Mouse (Mus musculus) 3134 (cell line): ENCODE data around the gene Sorcs1.

Experiments
- DNase-seq: peaks from one replicate; pipeline ENCODE4 v3.0.0-alpha.2; 2011; ENCODE audit warnings: low spot score; ENCODE audit not compliant: insufficient read length; ENCODE audit errors: extremely low read depth

The Sorcs1 gene

DNA sequence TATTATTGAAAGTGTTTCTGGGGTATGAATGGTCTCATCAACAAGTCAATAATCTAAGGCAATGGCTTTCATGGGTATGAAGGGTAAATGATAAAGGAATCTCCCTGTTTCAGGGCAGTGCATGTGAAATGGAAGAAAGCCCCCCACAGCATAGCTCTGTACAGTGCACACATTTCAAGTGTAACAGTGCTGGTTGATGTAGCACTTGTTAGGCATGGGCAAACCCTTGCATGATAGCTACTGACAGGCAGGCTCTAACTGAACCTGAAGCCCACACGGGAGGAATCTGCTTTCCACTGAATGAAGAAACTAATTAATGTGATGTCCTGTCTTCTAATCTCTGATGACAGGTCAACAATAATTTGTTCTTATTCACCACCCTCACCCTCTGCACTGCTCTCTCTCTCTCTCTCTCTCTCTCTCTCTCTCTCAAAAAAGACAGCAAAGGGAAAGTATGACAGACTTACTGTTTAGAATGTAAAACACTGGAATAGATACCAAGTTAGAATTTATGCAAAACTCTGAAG lies 108.7 kb downstream of the Sorcs1 start:
- no peak for DNase-seq

DNA sequence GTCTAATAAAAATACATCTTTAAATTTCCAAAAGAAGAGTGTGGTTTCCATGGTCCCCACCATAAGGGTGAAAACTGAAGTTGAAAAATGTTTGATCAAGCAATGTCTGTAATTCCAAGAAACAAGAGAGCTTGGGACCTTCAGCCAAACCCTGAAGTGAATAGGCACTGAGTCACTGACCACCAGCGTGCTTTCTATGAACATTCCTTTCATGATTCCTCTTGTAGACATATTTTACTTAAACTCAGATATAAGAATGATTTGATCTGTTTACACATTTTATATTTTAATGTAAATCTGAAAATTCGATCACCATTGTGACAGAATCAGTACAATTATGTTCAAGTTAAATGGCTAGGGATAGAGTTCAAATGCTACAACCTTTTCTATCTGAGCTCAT lies 112.1 kb downstream of the Sorcs1 start:
- no peak for DNase-seq

DNA sequence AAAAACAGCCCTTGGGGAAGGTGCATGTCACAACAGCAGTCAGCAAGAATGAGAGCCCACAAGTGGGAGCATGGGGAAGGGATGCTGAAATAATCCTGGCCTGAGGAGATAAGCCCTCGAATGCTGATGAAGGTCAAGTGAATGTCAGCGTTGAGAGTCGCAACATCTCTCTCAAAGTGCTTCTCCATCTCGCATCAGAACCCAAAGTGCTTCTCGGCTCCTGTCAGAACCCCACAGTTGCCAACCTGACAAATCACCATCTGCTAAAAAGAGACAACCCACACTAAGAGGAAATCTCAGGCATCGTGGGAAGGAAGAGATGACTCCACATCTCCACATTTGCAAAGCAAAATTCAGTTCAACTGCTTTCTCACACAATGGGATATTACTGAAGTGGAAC lies 119.7 kb downstream of the Sorcs1 start:
- DNase-seq = no peak

DNA sequence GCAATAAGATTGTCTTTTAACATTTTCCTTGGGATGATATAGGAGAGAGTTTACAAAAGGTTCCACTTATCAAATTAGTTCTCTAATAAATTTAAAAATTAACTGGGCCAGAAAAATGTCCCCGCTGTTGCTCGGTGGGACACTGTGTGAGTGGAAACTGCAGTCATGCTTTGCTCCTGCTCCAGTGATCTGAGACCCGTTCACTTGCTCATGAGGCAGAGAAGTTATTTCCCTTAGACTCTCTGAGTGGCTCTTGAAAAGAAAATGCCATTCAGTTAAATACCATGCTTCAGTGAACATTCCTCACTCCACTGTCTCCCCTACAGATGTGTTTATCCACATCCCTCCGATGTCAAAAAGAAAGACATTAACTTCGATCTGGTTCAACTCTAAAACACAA lies 144.4 kb downstream of the Sorcs1 start:
- no peak for DNase-seq

DNA sequence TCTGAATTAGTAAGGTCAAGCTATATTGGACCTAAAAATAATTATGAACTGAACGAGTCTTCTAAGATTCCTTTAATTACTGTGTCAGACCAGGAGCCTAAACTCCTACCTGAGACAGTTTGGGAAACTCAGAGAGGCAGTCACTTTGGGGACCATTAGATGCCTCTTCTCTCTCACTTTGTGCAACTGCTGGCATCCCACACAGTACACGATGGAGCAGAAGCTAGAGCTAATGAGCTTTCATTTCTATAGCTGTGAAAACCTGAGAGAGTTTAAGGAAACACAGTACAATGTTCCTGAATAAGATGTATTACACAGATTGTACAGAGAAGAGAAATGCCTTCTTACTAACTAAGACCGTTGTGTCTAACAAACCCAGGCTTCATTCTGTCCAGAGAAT lies 150.6 kb downstream of the Sorcs1 start:
- no peak for DNase-seq

DNA sequence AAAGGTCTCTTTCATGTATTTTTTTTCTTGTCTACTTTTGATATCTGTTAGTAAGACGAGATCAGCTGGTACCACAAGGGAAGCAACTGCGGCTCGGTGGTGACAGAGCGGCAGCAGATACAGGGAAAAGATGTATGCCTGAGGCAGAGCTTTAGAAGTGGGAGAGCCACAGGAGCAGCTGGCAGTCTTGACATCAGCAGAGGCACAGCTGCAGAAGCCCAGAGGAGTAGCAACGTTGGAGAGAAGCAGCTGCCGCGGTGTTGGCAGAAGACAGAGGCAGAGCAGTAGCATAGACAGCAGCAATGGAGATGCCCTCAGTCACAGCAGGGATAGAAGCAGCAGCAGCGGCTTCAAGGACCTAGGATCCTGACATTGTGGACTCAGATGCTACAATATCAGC lies 152.4 kb downstream of the Sorcs1 start:
- no peak for DNase-seq

DNA sequence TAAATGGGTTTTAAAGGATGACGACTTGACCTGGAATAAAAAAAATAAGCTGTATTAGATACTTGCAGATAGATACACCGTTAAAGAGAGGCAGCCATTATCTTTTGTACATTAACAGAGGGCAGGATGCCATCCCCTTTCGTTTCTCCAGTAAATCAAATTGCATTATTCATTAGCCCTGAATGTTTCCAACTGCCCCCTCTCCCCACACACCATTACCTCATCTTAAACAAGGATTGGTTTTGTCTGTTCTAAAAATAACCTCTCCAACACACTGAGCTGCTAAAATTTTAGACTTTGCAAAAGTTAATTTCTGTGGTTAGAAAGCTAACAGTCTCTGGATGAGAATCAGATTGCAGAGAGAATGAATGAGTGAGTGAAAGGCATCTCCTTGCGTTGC lies 156.5 kb downstream of the Sorcs1 start:
- no peak for DNase-seq

DNA sequence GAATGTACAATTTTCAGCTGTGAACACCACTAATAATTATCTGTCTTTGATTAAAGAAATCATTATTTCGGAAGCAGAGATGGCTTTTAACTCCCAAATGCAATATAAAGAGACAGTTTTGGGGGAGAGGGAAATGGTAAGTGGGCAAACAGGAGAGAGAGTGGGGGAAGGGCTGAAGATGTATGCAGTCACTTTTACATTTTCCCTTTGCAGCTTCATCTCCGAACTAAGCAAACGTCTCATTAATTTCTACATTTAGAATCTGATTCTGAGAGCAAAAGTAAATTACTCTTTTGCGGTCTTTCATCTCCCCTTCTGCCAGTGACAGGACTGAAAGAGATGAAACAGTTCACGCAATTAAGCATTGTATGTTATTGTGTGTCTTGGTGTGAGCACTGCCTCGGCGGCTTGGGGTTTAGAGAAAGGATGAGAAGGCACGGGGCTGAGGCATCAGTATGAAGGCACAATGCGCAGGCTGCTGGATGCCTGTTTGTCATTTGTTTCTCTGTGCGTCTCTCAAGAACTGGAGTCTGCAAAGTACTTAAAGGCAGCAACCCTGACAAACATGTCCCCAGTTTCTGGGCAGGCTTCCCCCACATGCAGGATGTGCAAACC lies 163.3 kb downstream of the Sorcs1 start:
- DNase-seq = no peak

DNA sequence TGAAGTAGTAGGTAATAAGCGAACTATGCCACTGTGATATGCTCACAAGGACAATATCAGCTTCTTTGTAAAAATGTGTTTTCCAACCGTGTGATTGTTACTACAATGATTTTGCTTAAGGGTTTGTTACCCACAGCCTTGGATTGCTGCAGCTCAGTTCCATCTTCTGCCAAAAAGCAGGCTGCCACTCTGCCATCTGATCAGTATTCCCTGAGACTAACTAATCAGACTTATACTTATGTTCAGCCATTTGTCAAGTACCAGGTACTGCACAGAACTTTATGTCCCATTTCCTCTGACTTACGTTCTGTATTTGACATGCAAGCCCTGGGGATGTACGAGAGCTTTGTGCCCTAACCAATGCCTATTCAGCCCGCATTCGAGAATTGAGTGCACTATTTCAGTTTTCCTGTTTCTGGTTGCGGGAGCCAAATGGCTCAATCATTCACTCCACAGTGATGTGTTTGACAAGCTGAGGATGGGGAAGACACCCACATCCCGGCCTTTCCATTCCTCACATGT lies 164.1 kb downstream of the Sorcs1 start:
- DNase-seq = no peak

DNA sequence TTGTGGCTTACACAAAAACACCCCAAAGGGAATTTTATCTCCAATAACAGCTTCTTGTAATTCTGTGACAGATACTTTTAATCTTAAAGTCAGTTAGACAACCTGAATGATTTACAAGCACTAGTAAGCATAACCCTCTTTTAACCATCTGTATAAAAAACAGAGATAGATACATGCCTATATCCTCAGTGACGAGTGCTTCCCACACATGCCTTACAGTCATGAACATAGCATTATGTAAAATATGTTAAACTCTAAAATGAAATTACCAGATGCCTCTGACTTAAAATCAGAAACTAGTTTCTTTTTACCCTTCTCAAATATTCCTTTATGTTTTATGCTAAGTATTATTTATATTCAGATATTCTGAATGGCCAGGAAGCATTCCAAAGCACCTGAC lies 175.6 kb downstream of the Sorcs1 start:
- no peak for DNase-seq

DNA sequence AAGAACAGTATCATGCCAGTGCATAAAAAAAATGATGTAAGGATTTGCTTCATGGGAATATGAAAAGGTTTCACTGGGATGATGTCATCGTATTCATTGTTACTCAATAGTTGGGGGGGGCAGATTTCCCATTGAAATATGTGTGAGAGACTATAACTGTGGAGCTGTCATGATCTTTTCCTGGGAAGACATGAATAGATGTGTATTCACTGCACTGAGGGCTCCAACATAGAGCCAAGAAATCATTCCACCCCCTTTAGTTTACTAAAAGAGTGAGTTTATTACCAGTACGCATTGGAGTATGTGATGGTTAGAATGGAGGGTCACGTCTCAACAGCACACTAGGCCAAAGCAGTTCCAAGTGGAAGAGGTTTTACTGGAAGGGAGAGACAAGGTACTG lies 187.3 kb downstream of the Sorcs1 start:
- no peak for DNase-seq

DNA sequence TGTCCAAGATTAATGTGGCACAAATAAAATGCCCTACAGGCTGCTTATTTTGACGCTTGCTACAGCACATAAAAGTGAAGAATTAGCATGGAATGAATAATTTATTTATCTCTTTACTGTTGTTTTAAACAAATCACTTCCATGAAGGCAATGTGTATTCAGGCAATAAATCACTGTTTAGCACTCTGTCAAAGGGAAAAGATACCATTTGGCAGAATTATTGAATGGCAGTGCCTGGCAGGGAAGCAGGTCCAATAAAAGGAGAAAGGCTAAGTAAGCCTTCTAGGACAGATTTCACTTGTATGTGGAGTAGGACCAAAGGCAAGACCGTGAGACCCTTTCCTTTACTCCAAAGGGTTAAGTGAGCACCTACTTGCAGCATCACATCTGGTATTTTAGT lies 187.7 kb downstream of the Sorcs1 start:
- no peak for DNase-seq

DNA sequence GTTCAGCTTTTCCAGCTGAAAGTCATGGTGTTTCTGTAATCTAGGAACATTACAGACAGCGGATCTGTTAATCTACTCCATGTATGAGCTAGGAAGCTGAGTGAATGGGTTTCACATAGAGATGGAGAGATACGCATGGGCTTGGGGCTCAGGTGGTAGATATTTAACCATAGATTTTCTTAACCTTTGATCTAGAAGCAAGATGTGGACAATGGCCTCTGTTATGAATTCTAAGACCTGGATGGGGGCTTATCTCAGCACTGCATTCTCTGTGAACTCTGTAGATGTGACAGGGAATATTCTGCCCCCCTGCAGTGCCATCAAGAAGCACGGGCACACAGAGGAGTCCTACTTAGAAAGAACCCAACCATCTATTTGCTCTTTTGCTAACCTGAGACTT lies 188.7 kb downstream of the Sorcs1 start:
- DNase-seq = no peak

DNA sequence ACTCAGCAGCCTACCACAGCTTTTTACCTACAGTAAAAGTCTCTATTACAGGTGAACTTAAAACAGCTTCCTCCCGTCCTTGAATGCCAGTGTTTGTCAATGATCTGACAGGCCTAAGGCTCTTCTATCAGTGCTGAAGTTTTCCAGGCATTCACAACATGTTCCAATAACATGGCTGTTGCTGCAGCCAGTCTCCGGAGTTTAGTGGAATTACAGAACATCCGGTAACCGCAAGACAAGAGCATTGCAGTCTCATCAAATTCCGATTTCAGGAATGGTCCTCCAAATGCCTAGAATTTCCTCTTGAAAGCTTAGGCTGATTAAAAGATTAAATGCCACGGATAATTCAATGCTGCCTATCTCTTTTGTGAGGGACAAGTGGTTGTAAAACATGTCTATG lies 190.0 kb downstream of the Sorcs1 start:
- no peak for DNase-seq

DNA sequence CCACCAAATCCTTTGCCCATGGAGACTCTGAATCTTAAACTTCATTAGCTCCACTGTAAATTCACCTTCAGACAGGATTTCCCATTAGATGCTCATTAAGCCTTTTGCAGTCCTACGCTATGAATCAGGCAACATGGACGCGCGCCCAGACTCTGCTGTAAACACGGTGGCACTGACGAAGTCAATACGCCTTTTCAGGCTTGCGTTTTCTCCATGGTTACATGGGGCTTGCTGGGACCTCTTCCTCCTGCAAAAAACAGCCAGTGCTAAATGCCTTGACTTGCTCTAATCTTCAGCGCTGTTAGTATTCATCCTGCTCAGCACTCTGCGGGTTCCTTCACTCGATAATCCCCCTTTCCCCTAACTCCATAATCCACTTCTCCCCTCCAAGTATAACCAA lies 190.7 kb downstream of the Sorcs1 start:
- no peak for DNase-seq

DNA sequence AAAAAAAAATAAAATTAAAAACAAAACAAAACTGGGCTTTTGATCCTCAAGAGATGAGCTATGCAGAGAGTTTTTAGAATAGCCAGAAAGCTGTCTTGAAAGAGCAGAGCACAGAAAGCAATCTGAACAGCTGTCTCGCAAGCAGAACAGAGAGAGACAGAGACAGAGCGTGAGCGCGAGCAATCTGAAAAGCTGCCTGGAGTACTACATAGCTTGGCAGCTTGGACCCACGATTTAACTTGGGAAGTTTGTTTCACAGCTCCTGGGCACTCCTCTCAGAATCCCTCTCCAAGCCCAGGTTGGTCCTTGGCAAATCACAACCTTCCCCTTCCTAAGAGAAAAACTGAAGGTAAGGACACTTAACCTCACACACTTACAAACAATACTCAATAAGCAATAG lies 192.1 kb downstream of the Sorcs1 start:
- no peak for DNase-seq

DNA sequence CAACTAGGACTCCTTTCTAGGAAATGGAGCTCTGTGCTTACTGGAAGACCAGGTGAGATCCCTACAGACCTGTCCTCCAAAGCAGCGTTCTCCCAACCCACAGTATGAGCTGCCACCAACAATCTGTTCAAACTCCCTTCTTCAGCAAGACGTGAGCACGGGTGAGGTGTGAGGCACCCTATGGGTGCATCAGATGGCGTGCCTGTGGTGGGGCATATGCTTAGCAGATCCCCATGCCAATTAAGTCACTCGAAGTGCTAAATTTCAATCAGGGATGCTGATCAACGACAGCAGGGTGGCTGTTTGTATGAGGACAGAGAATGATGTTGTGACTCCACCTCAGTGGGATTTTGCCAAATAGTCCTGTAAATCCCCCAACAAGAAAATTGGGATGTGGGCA lies 201.7 kb downstream of the Sorcs1 start:
- no peak for DNase-seq

DNA sequence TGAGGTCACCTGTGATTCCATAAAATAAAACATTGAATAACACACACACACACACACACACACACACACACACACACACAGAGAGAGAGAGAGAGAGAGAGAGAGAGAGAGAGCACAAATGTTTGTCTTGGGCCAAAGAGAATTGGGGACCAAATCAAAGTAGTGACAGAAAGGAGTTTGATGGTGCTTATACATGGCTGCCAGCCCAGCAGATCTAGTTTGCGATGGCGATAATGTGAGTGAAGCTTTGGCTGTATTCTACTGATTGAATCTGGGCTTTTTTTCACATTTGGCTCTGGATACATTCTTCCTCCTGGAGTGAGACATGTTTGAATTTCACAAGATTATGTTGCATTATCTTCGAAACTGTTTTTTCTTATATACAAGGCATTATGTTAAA lies 209.9 kb downstream of the Sorcs1 start:
- DNase-seq = no peak

DNA sequence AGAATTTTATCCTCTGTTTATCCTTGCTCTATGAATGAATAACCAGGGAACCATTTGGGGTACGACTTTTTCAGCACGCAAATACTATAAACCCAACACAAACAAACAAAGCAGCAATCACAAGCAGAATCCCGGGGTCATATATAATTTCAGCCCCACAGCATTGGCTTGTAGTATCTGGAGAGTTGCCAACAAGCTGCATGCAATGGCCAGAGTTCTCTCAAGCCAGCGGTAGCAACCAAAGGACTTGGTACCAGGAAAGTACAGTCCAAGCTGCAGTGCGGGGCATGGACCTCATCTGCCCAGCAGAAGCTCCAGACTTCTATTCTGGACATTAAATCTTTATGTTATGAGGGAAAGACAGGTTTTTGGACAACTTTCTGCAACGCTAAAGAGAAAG lies 213.6 kb downstream of the Sorcs1 start:
- no peak for DNase-seq

DNA sequence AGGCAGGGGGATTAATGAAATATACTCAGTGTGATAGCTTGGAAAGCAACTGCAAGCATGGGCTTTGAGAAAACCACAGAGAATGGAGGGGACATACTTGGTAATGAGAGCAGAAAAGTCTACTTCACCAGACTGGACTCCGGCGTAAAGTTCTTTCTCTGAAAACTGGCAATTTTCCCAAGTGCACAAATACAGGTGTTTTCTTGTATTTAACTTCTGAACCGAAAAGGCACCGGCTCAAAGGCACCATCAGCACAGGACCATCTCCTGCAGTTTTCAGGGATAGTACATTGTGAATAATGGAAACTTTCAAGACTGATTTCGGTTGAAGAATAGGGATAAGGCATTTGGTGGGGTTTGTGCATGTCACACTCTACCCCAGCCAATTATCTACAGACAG lies 219.9 kb downstream of the Sorcs1 start:
- DNase-seq = no peak

DNA sequence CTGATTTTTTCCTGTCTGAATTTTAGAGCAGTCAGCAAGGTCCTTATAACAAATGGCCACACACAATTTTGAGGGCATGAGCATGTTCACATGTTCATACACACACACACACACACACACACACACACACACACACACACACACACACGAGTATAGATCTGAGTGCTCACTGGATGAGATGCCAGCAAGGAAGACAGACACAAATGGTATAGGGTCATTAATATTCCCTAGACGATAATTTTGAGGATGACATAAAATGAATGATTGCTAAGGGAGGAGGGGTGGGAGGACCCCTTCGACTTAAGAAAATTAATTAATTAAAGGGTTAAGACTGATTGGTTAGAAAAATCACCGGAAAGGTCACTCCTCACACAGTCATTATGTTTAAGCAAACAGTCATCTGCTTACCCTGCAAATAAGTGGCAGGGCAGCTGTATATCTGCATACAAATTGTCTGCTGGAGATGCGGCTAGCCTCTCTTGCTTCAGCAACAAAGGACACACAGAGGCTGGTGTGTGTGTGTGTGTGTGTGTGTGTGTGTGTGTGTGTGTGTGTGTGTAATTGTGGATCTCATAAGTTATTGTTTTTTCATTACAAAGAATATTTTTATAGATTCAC lies 221.1 kb downstream of the Sorcs1 start:
- DNase-seq = no peak

DNA sequence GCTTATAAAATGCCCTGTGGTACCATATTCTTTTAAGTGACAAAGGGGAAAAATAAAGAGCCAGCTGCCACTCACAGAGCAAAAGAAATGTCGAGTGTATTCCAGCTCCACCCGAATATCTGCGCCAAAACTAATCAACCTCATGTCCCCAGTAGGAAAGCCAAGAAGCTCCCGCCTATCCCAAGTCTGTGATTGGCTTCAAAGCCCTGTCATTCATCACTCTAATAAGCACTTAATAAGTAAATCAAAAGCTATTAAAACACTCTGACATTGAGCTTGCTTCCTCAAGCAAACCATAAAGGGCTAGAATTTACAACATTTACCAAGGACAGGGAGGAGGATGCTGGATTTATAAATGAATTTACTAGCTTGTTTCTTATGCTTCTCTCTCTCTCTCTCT lies 237.3 kb downstream of the Sorcs1 start:
- DNase-seq = no peak
